Mouse (Mus musculus) midbrain, embryonic 15.5 days (tissue): ENCODE measurements around the gene Tuba8. TPM values are rescaled to one million over a fixed set of nuclear protein-coding genes. Genes with fewer than 3 reads are reported as not detected.

Experiments used
- ATAC-seq: fragments of 200-750 bp; cut with Nextera tagmentation; replicated peaks from 2 replicates; pipeline ENCODE4 v1.8.0; 2017; ENCODE audit warnings: moderate TSS enrichment
- H3K27ac ChIP-seq: fragments of 300-500 bp; sonication (generic); 2 replicates; pipeline ENCODE4 v1.5.1; 2015; ENCODE audit warnings: mild to moderate bottlenecking, inconsistent platforms
- H3K27me3 ChIP-seq: fragments of 300-500 bp; sonication (generic); replicated peaks from 2 replicates; pipeline ENCODE4 v1.6.1; 2015; ENCODE audit warnings: inconsistent platforms
- H3K36me3 ChIP-seq: fragments of 300-500 bp; sonication (generic); replicated peaks from 2 replicates; pipeline ENCODE4 v1.6.1; 2015; ENCODE audit warnings: inconsistent platforms
- H3K4me1 ChIP-seq: fragments of 300-500 bp; sonication (generic); 2 replicates; pipeline ENCODE4 v1.6.1; 2015; ENCODE audit warnings: inconsistent platforms
- H3K4me2 ChIP-seq: fragments of 300-500 bp; sonication (generic); 2 replicates; pipeline ENCODE4 v1.6.1; 2015; ENCODE audit warnings: inconsistent platforms, mild to moderate bottlenecking, moderate library complexity
- H3K4me3 ChIP-seq: fragments of 300-500 bp; sonication (generic); 2 replicates; pipeline ENCODE4 v1.5.1; 2015; ENCODE audit warnings: mild to moderate bottlenecking, inconsistent platforms
- H3K9ac ChIP-seq: fragments of 300-500 bp; sonication (generic); 2 replicates; pipeline ENCODE4 v1.6.1; 2015; ENCODE audit warnings: mild to moderate bottlenecking, inconsistent platforms
- H3K9me3 ChIP-seq: fragments of 300-500 bp; sonication (generic); 2 replicates; pipeline ENCODE4 v1.6.1; 2016; ENCODE audit warnings: inconsistent platforms
- WGBS: fragments of 180-500 bp; shearing (Covaris S2); methylation state at CpG from one replicate; pipeline ENCODE4 v1.1.7; 2015; ENCODE audit warnings: mixed read lengths; 5-methylcytosine and 5-hydroxymethylcytosine counted together
- polyA plus RNA-seq: library from polyadenylated mRNA; unstranded; fragments of >200 nt; fragmentation: Nextera tagmentation; extraction: Ambion mirVana; gene quantifications from 2 replicates; pipeline ENCODE4 v1.2.1, GENCODE M21; 2015

Gene Tuba8
- polyA plus RNA-seq: 0.70 and 1.1 TPM in 2 replicates

DNA sequence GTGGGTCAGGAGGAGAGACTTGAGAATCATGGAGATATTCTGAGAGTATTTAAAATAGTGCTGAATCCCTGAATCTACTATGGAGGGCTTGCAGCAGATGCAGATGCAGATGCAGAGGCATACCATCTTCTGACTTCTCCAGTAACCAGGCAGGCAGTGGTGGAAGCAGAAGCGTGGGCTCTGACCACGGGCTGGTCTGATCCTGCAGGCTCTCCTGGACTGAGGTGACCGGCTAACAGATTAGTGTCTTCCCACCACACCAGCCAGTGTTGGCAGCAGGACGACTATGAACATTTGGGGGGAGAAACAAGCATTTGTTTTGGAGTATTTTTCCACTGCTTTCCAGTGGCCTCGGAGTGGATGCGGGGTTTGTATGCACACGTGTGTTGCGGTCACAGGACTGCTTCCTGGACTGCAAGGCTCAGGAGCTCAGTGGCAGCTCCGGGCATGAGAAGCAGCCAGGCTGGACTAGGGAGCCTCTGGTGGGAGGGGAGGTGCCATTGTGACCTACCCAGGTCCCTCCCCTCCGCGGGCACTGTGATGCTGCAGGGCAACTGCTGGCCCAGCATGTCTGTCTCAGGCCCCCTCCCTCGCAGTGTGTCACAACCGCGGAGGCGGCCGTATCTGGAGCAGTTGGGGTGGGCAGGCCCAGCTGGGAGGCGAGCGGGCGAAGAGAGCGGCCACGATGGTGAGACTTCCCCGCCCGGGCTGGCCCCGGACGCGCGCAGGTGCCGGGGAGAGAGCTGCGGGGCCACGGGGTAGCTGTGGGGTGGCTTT is at the start of gene Tuba8:
Gene Tuba8 (plus strand): TSS at position 548 of the 777 bp plus-strand sequence.
- Histone ChIP-seq H3K4me1 (peaks cover 16% of the 10 kb centered on the region), H3K27me3 (0 out of 2 replicates have a peak, but pooled peaks cover 15% of the 10 kb centered on the region), H3K9me3 (no peaks in the 10 kb centered on the region), H3K4me2 (peak within 1 kb of the TSS; percentile 96), H3K4me3 (peak within 1 kb of the TSS; percentile 45), H3K36me3 (no peaks in the 10 kb centered on the region), H3K27ac (no peak within 1 kb of the TSS), H3K9ac (peak within 1 kb of the TSS; percentile 56)
- ATAC-seq: peak; percentile 81
- 6% methylated on average over 30 of the region's 30 CpGs for WGBS

DNA sequence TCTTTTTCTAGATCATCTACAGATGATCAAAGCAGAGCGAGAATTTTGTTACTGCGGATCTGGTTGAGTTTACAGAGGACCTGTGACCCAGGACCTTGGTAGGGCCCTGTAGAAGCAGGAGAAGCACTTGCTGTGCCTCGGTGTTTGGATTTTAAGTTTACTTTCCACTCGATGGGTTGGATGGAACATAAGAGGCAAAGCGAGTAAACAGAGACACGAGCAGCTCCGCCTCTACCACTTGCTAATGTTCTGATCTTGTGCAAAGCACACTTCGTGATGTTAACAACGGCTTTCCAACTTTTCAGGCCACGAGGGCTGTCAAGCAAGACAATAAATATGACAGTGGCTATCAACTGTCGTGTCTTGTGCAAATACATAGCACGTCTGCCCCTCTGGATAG is 47.9 kb upstream of the Tuba8 start:
- Histone ChIP-seq H3K9ac (no peak overlapping the region), H3K4me2 (no peak overlapping the region), H3K27me3 (no peaks in the 10 kb centered on the region), H3K27ac (no peak overlapping the region), H3K36me3 (no peaks in the 10 kb centered on the region), H3K4me3 (no peak overlapping the region), H3K4me1 (no peaks in the 10 kb centered on the region), H3K9me3 (no peaks in the 10 kb centered on the region)
- ATAC-seq: no peak
- 94% methylated on average over 12 of the region's 12 CpGs for WGBS

DNA sequence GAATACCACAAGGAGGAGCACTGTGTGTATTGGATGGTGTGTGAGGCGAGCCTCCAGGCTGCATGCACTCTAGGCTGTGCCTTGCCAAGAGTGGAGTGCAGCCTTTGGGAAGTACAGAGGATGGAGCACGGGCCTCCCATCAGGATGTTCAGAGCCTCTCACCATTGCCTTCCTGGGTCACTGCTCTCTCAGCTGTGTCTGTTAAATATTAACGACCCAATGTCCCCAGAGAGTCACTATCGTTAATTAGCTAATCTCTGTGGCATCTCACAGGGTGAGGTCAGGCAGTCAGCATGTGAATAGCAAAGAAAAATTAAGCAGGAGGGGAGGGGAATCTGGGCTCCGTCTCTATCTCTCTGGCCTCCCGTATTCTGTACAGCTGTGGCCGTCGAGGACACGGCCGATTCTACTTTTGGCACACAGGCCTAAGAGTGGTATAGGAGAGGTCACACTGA is 44.4 kb upstream of the Tuba8 start:
- no peak for ATAC-seq

DNA sequence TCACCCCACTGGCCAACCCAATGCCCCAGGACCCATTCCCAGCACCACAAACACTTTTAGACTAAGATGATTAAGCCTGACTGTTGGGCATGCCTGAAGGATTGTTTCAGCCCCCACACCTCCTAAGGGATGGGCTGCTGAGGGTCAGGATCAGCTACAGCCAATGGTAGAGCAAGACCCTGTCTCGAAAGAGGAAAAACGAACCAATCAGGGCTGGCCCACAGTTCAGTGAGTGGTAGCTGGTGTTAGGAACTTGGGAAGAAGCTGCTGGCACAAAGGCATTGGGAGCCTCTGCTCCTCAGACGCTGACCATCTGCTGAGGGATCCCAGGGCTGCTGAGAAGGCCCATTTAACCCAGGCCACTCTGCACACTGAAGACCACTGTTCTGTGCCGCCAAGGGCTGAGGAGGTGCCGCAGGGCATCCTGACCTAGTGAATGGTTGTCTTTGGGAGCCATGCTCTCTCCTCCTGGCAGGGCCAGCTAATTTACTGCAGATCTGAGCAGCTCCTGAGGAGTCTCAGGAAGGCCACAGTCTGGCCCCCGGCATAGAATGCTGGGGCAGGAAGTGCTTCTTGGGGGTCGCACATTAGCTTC is 43.0 kb upstream of the Tuba8 start:
- Histone ChIP-seq H3K9ac (no peak overlapping the region), H3K4me2 (no peak overlapping the region), H3K9me3 (no peaks in the 10 kb centered on the region), H3K4me1 (no peaks in the 10 kb centered on the region), H3K36me3 (no peaks in the 10 kb centered on the region), H3K4me3 (no peak overlapping the region), H3K27ac (no peak overlapping the region), H3K27me3 (no peaks in the 10 kb centered on the region)
- 71% methylated on average over 7 of the region's 7 CpGs for WGBS
- no peak for ATAC-seq

More for the DNA sequence above, 44.4 kb upstream of the Tuba8 start:
- 33% methylated on average over 10 of the region's 10 CpGs for WGBS
- Histone ChIP-seq H3K27ac (no peak overlapping the region), H3K4me2 (no peak overlapping the region), H3K27me3 (no peaks in the 10 kb centered on the region), H3K36me3 (no peaks in the 10 kb centered on the region), H3K9ac (no peak overlapping the region), H3K4me1 (no peaks in the 10 kb centered on the region), H3K9me3 (no peaks in the 10 kb centered on the region), H3K4me3 (no peak overlapping the region)

DNA sequence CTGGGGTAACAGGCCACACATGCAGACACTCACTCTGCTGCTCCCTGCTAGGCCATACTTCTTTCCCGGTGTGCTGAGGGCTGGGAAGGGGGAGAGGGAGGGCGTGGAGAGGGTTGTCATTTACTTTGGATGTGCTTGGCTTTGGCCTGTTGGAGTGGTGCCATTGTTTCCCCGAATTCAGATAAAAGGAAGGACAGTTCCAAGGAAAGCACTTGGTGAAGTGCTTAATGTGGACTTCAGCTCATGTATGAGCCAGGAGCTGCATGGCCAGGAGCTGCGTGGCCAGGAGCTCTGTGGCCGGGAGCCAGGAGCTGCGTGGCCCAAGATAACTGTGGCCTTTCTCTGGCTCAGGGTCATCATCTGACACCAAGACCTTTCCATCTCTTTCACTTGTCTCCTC is 39.4 kb upstream of the Tuba8 start:
- peaks cover 4% of the 10 kb centered on the region for H3K4me1 ChIP-seq
- 78% methylated on average over 6 of the region's 6 CpGs for WGBS
- ATAC-seq: no peak
- H3K4me3 ChIP-seq: no peak overlapping the region
- no peaks in the 10 kb centered on the region for H3K27me3 ChIP-seq
- no peaks in the 10 kb centered on the region for H3K36me3 ChIP-seq
- no peak overlapping the region for H3K9ac ChIP-seq
- no peak overlapping the region for H3K4me2 ChIP-seq
- H3K9me3 ChIP-seq: no peaks in the 10 kb centered on the region
- H3K27ac ChIP-seq: no peak overlapping the region

DNA sequence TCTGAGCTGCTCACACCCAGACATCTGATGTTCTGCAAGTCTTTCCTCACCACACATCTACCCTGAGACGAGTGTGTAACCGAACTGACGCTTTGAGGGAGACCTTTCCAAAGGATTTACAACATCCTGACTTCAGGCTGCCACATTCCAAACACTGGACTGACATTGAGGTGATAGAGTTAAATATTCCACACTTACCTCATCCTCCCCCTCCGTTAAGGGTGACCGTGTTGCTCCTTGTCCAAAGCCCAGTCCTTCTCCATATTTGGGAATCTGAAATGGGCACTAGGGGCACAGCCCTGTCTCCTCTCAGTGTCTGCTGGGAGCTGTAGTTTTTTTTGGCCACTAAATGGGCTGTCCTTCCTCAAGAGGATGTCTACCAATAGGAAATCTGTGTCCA is 37.0 kb upstream of the Tuba8 start:
- Histone ChIP-seq H3K4me1 (peaks cover 9% of the 10 kb centered on the region), H3K27ac (no peak overlapping the region), H3K27me3 (no peaks in the 10 kb centered on the region), H3K9me3 (no peaks in the 10 kb centered on the region), H3K9ac (no peak overlapping the region), H3K4me3 (no peak overlapping the region), H3K36me3 (no peaks in the 10 kb centered on the region), H3K4me2 (no peak overlapping the region)
- no peak for ATAC-seq
- 83% methylated on average over 5 of the region's 5 CpGs for WGBS

DNA sequence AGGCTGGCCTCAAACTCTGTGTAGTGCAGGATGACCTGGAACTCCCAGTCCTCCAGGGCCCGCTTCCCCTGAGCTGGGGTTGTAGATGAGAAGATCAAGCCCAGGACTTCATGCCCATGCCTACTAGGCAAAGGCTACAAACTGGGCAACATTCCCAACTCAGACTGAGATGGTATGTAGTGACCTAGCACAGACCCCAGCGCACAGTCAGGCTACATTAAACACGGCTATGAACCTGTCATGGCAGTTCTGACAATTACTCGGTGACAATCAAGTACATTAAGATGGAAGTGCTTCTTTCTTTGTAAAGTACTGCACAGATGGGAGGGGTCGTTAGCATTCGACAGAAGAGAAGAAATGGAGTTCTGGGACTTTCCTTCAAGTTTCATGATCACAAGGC is 35.7 kb upstream of the Tuba8 start:
- WGBS: 95% methylated on average over 6 of the region's 6 CpGs
- ATAC-seq: no peak
- Histone ChIP-seq H3K4me1 (peaks cover 9% of the 10 kb centered on the region), H3K9me3 (no peaks in the 10 kb centered on the region), H3K9ac (no peak overlapping the region), H3K36me3 (no peaks in the 10 kb centered on the region), H3K4me3 (no peak overlapping the region), H3K27ac (no peak overlapping the region), H3K4me2 (no peak overlapping the region), H3K27me3 (no peaks in the 10 kb centered on the region)

DNA sequence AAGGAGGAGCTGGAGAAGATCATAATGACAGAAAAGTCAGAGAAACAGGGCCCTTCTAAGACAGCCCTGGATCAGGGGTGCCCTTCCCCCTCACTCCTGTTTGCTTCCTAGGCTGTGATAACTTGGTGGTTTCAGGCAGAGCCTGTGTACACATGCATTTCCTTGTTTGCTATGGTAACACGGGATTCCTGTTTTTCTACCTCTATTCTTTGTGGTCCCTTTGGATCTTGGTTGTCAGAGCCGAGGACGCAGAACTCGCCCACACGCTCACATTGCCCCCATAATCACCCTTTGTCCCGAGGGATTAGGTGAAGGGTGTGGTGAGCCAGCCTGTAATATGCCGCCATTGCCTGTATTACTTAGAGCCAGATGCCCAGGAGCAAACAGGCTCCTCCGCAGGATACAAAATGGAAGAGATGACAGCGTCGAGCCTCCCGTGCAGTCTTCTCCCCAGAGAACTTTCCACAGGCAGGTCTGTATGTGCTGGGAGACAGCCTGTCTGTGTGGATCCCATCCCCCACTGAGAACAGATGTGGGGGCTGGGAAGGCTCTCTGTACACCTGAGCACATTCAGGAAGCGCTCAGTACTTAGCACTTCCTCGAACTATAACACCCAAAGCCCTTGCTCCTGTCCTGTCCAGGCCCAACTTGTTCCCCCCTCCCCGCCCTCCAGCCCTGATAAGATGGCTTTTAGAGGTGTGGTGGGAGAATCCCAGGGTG is 34.3 kb upstream of the Tuba8 start:
- H3K9me3 ChIP-seq: no peaks in the 10 kb centered on the region
- H3K27me3 ChIP-seq: no peaks in the 10 kb centered on the region
- WGBS: 41% methylated on average over 14 of the region's 14 CpGs
- H3K9ac ChIP-seq: no peak overlapping the region
- peaks cover 9% of the 10 kb centered on the region for H3K4me1 ChIP-seq
- H3K27ac ChIP-seq: no peak overlapping the region
- H3K36me3 ChIP-seq: no peaks in the 10 kb centered on the region
- no peak overlapping the region for H3K4me2 ChIP-seq
- ATAC-seq: peak; percentile 43
- H3K4me3 ChIP-seq: no peak overlapping the region

DNA sequence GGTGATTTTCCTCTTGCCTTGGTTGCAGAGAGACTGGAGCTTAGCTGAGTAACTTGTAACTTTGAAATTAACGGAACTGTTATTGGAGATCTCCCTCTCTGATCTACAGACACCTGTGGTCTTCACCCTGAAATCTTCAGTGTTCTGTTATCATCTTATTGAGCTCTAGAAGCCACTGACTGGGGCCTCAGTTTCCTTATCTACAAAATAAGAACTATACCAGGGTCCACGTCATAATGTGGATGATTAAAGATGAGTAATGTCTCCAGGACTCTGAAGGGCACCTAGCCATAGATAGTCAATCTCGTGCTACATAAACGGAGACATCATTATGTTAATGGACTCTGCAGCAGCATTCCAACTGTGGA is 33.8 kb upstream of the Tuba8 start:
- no peak overlapping the region for H3K4me2 ChIP-seq
- no peak overlapping the region for H3K4me3 ChIP-seq
- 86% methylated on average over 4 of the region's 4 CpGs for WGBS
- no peak overlapping the region for H3K9ac ChIP-seq
- no peaks in the 10 kb centered on the region for H3K9me3 ChIP-seq
- no peaks in the 10 kb centered on the region for H3K36me3 ChIP-seq
- H3K27me3 ChIP-seq: no peaks in the 10 kb centered on the region
- ATAC-seq: no peak
- no peak overlapping the region for H3K27ac ChIP-seq
- peaks cover 9% of the 10 kb centered on the region for H3K4me1 ChIP-seq

DNA sequence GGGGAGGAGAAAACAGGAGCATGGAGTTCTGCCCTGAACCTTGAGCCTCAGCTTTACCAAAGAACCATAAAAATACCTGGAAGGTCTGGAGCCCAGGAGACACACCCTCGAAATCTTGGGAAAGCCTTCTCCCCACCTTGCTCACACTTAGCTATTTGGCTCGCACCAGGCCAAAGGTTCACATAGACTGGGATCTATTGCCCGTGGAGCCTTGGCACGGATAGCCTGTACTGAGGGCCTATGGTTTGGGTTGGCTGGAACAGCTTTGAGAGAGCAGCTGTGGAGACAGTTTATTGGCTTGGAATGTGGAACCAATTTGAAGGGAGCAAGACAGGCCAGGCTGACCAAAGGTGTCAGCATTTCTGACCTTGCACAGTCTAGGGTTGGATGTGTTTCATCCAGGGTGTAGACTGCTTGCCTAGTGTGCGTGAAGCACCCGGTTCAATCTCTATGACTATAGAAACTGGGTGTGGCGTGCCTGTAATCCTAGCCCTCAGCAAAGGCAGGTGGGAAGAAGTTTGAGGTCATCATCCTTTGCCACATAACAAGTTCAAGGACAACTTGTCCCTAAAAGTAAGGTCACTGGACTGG is 33.3 kb upstream of the Tuba8 start:
- Histone ChIP-seq H3K9me3 (no peaks in the 10 kb centered on the region), H3K27me3 (no peaks in the 10 kb centered on the region), H3K4me1 (peaks cover 9% of the 10 kb centered on the region), H3K36me3 (no peaks in the 10 kb centered on the region), H3K27ac (no peak overlapping the region), H3K4me2 (no peak overlapping the region), H3K9ac (no peak overlapping the region), H3K4me3 (no peak overlapping the region)
- no peak for ATAC-seq
- 91% methylated on average over 7 of the region's 7 CpGs for WGBS

DNA sequence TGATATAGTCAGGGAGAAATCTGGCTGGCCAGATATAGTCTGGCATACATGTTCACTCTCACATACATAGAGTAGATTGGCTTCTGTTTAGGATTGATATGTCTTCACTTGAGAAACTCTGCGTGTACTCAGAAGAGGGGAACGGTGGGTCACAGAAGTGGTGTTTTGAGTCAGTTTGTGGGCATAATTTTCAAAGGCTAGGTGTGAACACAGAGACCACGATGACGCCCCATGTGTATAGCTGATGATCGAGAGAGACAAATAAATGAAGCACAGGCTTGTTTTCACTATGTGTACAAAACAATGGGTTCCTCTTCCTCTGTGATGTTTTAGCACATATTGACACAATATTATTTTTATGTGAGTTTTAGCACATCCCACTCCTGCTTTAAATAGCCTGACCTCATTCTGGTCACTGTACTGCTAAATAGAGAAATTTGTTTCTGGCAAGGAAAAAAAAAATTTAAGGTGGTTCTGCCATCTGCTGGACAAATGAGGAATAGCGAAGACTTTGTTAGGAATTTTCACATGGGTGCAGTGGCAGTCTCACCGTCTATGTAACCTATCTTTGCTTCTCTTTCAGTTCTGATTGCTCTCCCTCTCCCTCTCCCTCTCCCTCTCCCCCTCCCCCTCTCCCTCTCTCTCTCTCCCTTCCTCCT is 31.7 kb upstream of the Tuba8 start:
- ATAC-seq: no peak
- H3K36me3 ChIP-seq: no peaks in the 10 kb centered on the region
- no peak overlapping the region for H3K4me2 ChIP-seq
- H3K4me1 ChIP-seq: peaks cover 11% of the 10 kb centered on the region
- H3K9ac ChIP-seq: no peak overlapping the region
- H3K27ac ChIP-seq: no peak overlapping the region
- 62% methylated on average over 7 of the region's 7 CpGs for WGBS
- H3K27me3 ChIP-seq: no peaks in the 10 kb centered on the region
- no peaks in the 10 kb centered on the region for H3K9me3 ChIP-seq
- no peak overlapping the region for H3K4me3 ChIP-seq

DNA sequence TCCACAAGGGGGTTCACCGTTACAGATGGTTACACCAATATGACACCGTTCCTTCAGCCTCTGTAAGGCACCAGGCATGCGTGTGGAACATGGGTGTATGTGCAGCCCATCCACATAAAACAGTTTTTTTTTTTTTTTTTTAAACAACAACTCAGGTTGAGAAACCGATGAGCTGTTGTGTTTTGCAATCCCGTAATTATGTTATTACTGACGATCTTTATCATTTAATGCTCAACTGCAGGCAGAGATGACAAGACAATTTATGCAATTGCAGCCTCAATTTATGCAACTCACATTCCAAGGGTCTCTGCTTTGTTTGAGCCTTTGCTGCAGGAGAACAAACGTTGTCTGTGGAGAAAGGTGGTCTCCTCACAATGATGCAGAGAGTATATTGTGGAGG is 30.6 kb upstream of the Tuba8 start:
- no peak overlapping the region for H3K27ac ChIP-seq
- H3K27me3 ChIP-seq: no peaks in the 10 kb centered on the region
- 70% methylated on average over 7 of the region's 7 CpGs for whole genome bisulfite sequencing
- H3K9ac ChIP-seq: no peak overlapping the region
- peaks cover 16% of the 10 kb centered on the region for H3K4me1 ChIP-seq
- H3K9me3 ChIP-seq: no peaks in the 10 kb centered on the region
- H3K4me2 ChIP-seq: no peak overlapping the region
- no peak for ATAC-seq
- H3K36me3 ChIP-seq: no peaks in the 10 kb centered on the region
- H3K4me3 ChIP-seq: no peak overlapping the region
